Mouse (Mus musculus): ENCODE results near the gene Rassf8. TPM values are rescaled to one million over a fixed set of nuclear protein-coding genes. Genes with fewer than 3 reads are reported as not detected.

Rassf8 gene
- 0.81 and 1.8 TPM in 2 replicates for polyA plus RNA-seq (2012; rRNA removed; ENCODE audit: low replicate concordance)

DNA sequence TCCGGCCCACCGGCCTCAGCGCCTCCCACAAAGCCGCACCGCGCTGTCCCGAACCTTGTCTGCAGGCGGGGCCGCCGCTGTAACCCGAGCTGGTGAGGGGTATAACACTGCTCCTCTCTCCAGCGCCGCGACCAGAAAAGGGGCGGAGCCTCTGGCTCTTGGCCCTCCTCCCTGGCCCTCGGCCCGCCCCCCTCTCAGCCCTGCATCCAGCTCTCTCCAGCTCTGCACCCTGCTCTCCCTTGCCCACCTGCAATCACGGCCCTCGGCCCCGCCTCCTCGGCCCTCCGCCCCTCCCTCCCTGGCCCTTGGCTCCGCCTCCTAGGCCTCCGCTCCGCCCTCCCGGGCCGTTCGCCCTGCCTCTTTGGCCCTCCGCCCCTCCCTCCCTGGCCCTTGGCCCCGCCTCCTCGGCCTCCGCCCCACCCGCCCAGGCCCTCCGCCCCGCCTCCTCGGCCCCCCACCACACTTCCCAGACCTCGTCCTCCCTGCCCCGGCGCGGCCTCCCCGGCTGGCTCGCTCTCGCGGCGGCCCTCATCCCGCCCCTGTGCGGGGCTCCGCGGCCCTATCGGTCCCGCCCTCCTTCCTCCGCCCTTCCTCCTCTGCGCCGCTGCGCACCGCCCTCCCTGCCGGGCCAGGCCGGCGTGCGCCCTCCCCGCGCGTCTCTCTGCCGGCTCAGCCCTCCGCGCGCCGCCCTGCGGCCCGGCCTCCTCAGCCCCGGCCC, at the start of gene Rassf8:
Gene Rassf8 (plus strand): TSS at position 617 of the 718 bp plus-strand sequence.

GRCm38 (mm10) chr6:145865289-145865885, 118.8 kb downstream of the Rassf8 start, which contains the start of gene Bhlhe41:
Gene Bhlhe41 (minus strand): TSS chr6:145865558.

Other genes starting within 250 kb of the Rassf8 start
- 0.07 and 0.08 TPM in 2 replicates for gene Lmntd1, start 132.4 kb upstream of the Rassf8 start, polyA plus RNA-seq (2012; rRNA removed; ENCODE audit: low replicate concordance)
- not detected in 2 replicates for gene Tuba3b, start 131.0 kb upstream of the Rassf8 start, polyA plus RNA-seq (2012; rRNA removed; ENCODE audit: low replicate concordance)
- gene Bhlhe41, start 118.8 kb downstream of the Rassf8 start, polyA plus RNA-seq (2012; rRNA removed; ENCODE audit: low replicate concordance): 1.8 and 4.1 TPM in 2 replicates
- 0.78 and 1.8 TPM in 2 replicates for gene Sspn, start 184.9 kb downstream of the Rassf8 start, polyA plus RNA-seq (2012; rRNA removed; ENCODE audit: low replicate concordance)

Data from duodenum, adult 2 months (tissue).